Mouse (Mus musculus): ENCODE data around the gene Gadd45gip1.
A peak's percentile ranks its signal among the peaks of the same experiment; 100 is the strongest.
"Not testable (repeated sequence)": the region's sequence is repeated elsewhere in the genome, so short reads cannot be mapped to it uniquely, and the experiment has no call there.

Gadd45gip1 gene

GRCm38 (mm10) chr8:84797971-84798370, 33.4 kb upstream of the Gadd45gip1 start:
- DNase-seq, result no peak

GRCm38 (mm10) chr8:84798446-84799135, 32.7 kb upstream of the Gadd45gip1 start:
- no peak for DNase-seq

GRCm38 (mm10) chr8:84799136-84799931, 32.0 kb upstream of the Gadd45gip1 start:
- DNase-seq, result peak; percentile 57

- DNase-seq, result peak; percentile 67
These were observed 31.1 kb upstream of the Gadd45gip1 start, which contains the start of gene Nfix for GRCm38 (mm10) chr8:84799999-84800831. Gene Nfix (minus strand): TSS chr8:84800344.

GRCm38 (mm10) chr8:84806031-84806430, 25.3 kb upstream of the Gadd45gip1 start:
- DNase-seq, result no peak

- no peak for DNase-seq
These were observed 22.0 kb upstream of the Gadd45gip1 start for GRCm38 (mm10) chr8:84809109-84809940.

- DNase-seq, result no peak
These were observed 21.4 kb upstream of the Gadd45gip1 start for GRCm38 (mm10) chr8:84809941-84810280.

GRCm38 (mm10) chr8:84810896-84811295, 20.4 kb upstream of the Gadd45gip1 start:
- DNase-seq, result peak; percentile 94

- no peak for DNase-seq
These were observed 20.0 kb upstream of the Gadd45gip1 start for GRCm38 (mm10) chr8:84811303-84811702.

- DNase-seq, result peak; percentile 85
These were observed 18.3 kb upstream of the Gadd45gip1 start for GRCm38 (mm10) chr8:84813059-84813458.

GRCm38 (mm10) chr8:84813830-84814229, 17.5 kb upstream of the Gadd45gip1 start:
- no peak for DNase-seq

GRCm38 (mm10) chr8:84814240-84814554, 17.1 kb upstream of the Gadd45gip1 start:
- DNase-seq, result no peak

GRCm38 (mm10) chr8:84814555-84815441, 16.5 kb upstream of the Gadd45gip1 start:
- DNase-seq, result no peak

GRCm38 (mm10) chr8:84815547-84815946, 15.8 kb upstream of the Gadd45gip1 start:
- peak; percentile 96 for DNase-seq

- no peak for DNase-seq
These were observed 15.2 kb upstream of the Gadd45gip1 start for GRCm38 (mm10) chr8:84816117-84816516.

GRCm38 (mm10) chr8:84822723-84823122, 8.6 kb upstream of the Gadd45gip1 start, which contains the start of gene Dand5:
Gene Dand5 (minus strand): TSS chr8:84822823.
- no peak for DNase-seq

GRCm38 (mm10) chr8:84823653-84824052, 7.7 kb upstream of the Gadd45gip1 start:
- no peak for DNase-seq

- no peak for DNase-seq
These were observed 5.7 kb upstream of the Gadd45gip1 start for GRCm38 (mm10) chr8:84825636-84826035.

- not testable (repeated sequence) for DNase-seq
These were observed 4.8 kb upstream of the Gadd45gip1 start for GRCm38 (mm10) chr8:84826518-84826917.

- DNase-seq, result peak; percentile 72
These were observed 854 bp downstream of the Gadd45gip1 start for GRCm38 (mm10) chr8:84832034-84832717.
